Mouse (Mus musculus): ENCODE measurements around the gene Sgcd. TPM values are rescaled to one million over a fixed set of nuclear protein-coding genes. Genes with fewer than 3 reads are reported as not detected.

Sgcd gene
- polyA plus RNA-seq, 1 experiment from 2014 or later = 8.4 TPM

DNA sequence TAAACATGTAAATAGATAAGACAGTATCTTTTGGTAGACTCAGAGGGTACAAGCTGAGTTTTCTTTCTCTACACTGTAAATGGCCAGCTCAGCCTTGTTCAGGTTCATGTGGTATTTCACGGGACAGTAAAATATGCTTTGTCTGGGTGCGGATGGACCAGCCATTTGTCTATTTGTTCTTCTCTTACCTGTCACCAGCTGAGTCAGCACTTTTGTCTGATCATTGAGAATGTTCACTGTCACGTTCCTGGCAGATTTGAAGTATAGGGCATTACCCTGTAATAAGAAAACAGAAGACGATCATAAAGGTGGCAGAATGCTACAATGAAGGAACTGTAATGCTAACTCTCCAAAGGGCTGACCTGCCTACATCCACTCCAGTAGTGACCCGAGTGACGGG lies 856.4 kb downstream of the Sgcd start:
- ATAC-seq (ENCODE audit: insufficient number of reproducible peaks, low FRiP score) = no peak
- WGBS = 91% methylated on average over 6 of the region's 6 CpGs
- no peak overlapping the region for H3K9ac ChIP-seq
- no peaks in the 10 kb centered on the region for H3K27me3 ChIP-seq (replicated peaks)
- no peaks in the 10 kb centered on the region for H3K36me3 ChIP-seq
- no peak overlapping the region for H3K4me3 ChIP-seq
- no peak overlapping the region for H3K27ac ChIP-seq (ENCODE audit: poor library complexity, severe bottlenecking)
- no peaks in the 10 kb centered on the region for H3K9me3 ChIP-seq (replicated peaks)
- H3K4me1 ChIP-seq (replicated peaks) = no peaks in the 10 kb centered on the region
- no peak overlapping the region for H3K4me2 ChIP-seq

DNA sequence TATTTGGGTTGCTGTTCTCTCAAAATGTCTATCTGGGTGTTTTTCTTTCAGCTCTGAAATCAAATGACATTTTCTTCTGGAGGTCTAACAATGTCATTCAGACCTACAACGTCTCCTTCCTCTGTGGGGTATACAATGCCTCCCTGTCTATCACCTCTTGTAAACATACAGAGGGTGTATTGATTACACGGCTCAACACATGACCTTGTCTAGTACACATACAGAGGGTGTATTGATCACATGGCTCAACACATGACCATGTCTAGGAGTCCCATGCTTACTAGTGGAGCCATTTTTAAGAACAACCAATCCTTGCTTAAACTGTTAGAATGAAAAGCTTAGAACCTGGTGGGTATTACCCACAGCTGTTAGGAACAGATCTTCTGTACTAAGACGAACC lies 858.3 kb downstream of the Sgcd start:
- 71% methylated on average over 3 of the region's 3 CpGs for WGBS
- H3K27ac ChIP-seq (ENCODE audit: poor library complexity, severe bottlenecking) = no peak overlapping the region

DNA sequence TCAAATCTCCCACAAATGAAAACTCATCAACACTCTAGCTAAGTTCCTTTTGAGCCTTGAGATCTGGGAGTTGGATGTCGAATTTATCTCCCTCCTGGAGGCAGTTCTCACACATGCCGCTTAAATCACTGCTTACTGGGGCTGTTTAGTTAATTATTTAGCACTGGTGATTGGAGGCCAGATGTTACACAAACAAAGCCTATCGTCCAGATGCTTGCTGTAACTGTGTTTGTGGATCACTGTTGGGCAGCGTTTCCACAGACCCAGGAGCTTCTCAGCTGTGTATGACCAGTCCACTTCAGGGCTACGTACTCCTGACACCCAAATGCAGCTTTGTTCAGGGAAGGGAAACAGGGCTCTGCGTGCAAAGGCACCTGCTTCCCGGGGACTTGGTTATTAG lies 858.8 kb downstream of the Sgcd start:
- Histone ChIP-seq H3K4me3 (no peak overlapping the region), H3K9me3 (replicated peaks) (no peaks in the 10 kb centered on the region), H3K9ac (no peak overlapping the region), H3K4me1 (replicated peaks) (no peaks in the 10 kb centered on the region), H3K27me3 (replicated peaks) (no peaks in the 10 kb centered on the region), H3K4me2 (no peak overlapping the region), H3K27ac (ENCODE audit: poor library complexity, severe bottlenecking) (no peak overlapping the region), H3K36me3 (no peaks in the 10 kb centered on the region)
- no peak for ATAC-seq (ENCODE audit: insufficient number of reproducible peaks, low FRiP score)
- WGBS = 51% methylated on average over 7 of the region's 7 CpGs

More for the DNA sequence above, 858.3 kb downstream of the Sgcd start:
- Histone ChIP-seq H3K27me3 (replicated peaks) (no peaks in the 10 kb centered on the region), H3K4me1 (replicated peaks) (no peaks in the 10 kb centered on the region), H3K9ac (no peak overlapping the region), H3K9me3 (replicated peaks) (no peaks in the 10 kb centered on the region), H3K36me3 (no peaks in the 10 kb centered on the region), H3K4me3 (no peak overlapping the region), H3K4me2 (no peak overlapping the region)
- ATAC-seq (ENCODE audit: insufficient number of reproducible peaks, low FRiP score) = no peak

GRCm38 (mm10) chr11:47129166-47129565 lies 859.6 kb downstream of the Sgcd start:
- Histone ChIP-seq H3K27ac (ENCODE audit: poor library complexity, severe bottlenecking) (no peak overlapping the region), H3K4me1 (replicated peaks) (no peaks in the 10 kb centered on the region), H3K4me3 (no peak overlapping the region), H3K9me3 (replicated peaks) (no peaks in the 10 kb centered on the region), H3K27me3 (replicated peaks) (no peaks in the 10 kb centered on the region), H3K9ac (no peak overlapping the region), H3K4me2 (no peak overlapping the region), H3K36me3 (no peaks in the 10 kb centered on the region)
- WGBS = 79% methylated on average over 1 of the region's 1 CpGs
- ATAC-seq (ENCODE audit: insufficient number of reproducible peaks, low FRiP score) = no peak

DNA sequence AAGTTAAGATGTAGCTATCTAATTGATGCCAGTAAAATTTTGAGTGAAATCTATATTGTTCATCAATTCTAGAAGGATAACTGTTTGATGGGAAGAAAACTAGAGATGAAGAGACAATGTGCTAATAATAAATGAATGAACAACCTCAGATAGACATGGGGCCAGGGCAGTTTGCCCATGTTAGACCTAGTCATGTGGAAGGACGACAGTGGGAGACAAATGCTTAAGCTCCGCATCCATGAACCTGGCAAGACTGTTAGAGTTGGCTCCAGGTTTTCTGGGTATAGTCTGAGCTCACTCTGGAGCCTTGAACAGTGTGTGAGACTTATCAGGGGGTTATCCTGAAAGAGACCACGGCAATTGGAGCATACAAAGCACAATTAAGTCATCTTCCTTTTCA lies 860.4 kb downstream of the Sgcd start:
- H3K9ac ChIP-seq = no peak overlapping the region
- no peaks in the 10 kb centered on the region for H3K4me1 ChIP-seq (replicated peaks)
- no peaks in the 10 kb centered on the region for H3K36me3 ChIP-seq
- H3K9me3 ChIP-seq (replicated peaks) = no peaks in the 10 kb centered on the region
- ATAC-seq (ENCODE audit: insufficient number of reproducible peaks, low FRiP score) = no peak
- no peak overlapping the region for H3K4me2 ChIP-seq
- no peak overlapping the region for H3K4me3 ChIP-seq
- WGBS = 80% methylated on average over 3 of the region's 3 CpGs
- H3K27ac ChIP-seq (ENCODE audit: poor library complexity, severe bottlenecking) = no peak overlapping the region
- H3K27me3 ChIP-seq (replicated peaks) = no peaks in the 10 kb centered on the region

DNA sequence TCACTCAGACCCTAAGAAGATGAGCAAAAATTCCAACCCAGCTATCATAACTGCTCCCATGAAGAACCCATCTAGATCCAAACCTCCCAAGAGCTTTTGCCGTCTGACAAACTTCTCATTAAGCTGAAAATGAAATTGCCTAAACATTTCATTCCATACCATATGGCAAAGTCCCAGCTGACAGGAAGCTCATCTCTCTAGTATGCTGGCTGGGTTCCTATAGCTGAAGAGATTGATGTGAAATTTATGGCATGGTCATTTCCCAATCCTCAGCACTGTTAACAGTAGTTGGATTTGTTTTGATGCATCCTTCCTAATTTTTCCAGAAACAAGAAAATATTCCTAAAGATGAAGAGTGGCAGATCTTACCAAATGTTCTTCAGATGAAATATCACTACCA lies 867.9 kb downstream of the Sgcd start:
- Histone ChIP-seq H3K4me3 (no peak overlapping the region), H3K4me2 (no peak overlapping the region), H3K9me3 (replicated peaks) (no peaks in the 10 kb centered on the region), H3K36me3 (no peaks in the 10 kb centered on the region), H3K27ac (ENCODE audit: poor library complexity, severe bottlenecking) (no peak overlapping the region), H3K27me3 (replicated peaks) (no peaks in the 10 kb centered on the region), H3K9ac (no peak overlapping the region), H3K4me1 (replicated peaks) (peaks cover 4% of the 10 kb centered on the region; the same call in 1 of the 2 replicates)
- WGBS = 85% methylated on average over 1 of the region's 1 CpGs
- no peak for ATAC-seq (ENCODE audit: insufficient number of reproducible peaks, low FRiP score)

DNA sequence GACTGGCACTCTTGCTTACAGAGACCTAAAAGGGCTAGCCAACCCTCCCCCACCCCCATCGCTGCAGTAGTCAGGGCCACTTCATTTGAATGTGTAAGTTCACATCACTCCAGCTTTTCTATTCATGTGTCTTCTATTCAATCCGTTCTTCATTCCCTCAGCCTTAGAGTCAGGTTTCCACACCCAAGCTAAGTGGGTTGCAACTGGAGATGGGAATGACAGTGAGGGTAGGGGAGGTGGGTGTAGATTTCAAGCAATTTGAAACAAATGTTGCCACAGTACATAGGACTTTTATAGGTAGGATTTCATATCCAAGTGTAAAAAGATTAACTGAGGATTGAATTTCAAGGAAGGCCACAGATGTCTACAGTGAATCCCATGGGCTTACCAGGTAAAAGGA lies 870.9 kb downstream of the Sgcd start:
- Histone ChIP-seq H3K36me3 (no peaks in the 10 kb centered on the region), H3K4me3 (no peak overlapping the region), H3K9ac (no peak overlapping the region), H3K4me2 (no peak overlapping the region), H3K27ac (ENCODE audit: poor library complexity, severe bottlenecking) (no peak overlapping the region), H3K27me3 (replicated peaks) (no peaks in the 10 kb centered on the region), H3K9me3 (replicated peaks) (no peaks in the 10 kb centered on the region), H3K4me1 (replicated peaks) (peaks cover 4% of the 10 kb centered on the region; the same call in 1 of the 2 replicates)
- no peak for ATAC-seq (ENCODE audit: insufficient number of reproducible peaks, low FRiP score)
- WGBS = 43% methylated on average over 2 of the region's 2 CpGs

- Histone ChIP-seq H3K4me1 (replicated peaks) (peaks cover 9% of the 10 kb centered on the region), H3K36me3 (no peaks in the 10 kb centered on the region), H3K9ac (no peak overlapping the region), H3K4me2 (no peak overlapping the region), H3K4me3 (no peak overlapping the region), H3K27me3 (replicated peaks) (no peaks in the 10 kb centered on the region), H3K9me3 (replicated peaks) (no peaks in the 10 kb centered on the region), H3K27ac (ENCODE audit: poor library complexity, severe bottlenecking) (no peak overlapping the region)
- no peak for ATAC-seq (ENCODE audit: insufficient number of reproducible peaks, low FRiP score)
- WGBS = 86% methylated on average over 4 of the region's 4 CpGs
Observed at GRCm38 (mm10) chr11:47114366-47114765, 874.4 kb downstream of the Sgcd start.

DNA sequence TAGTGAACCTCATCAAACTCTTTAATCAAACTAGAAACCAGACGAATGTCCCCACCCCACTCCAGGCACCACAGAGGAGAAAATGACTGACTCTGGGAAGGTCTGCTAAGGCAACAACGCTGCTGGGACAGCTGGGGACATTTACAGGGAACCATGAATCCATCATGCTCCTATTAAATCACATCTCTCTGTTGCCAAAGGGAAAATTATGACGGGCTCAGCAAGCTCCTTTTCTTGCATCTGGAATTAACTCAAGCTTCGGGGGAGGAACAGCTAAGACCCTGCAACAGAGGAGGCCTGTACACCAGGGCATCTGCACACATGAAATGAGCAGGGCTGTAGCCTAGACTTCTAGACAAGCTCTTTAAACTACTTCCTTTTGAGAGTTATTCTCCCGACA lies 875.7 kb downstream of the Sgcd start:
- H3K27ac ChIP-seq (ENCODE audit: poor library complexity, severe bottlenecking) = no peak overlapping the region
- H3K9me3 ChIP-seq (replicated peaks) = no peaks in the 10 kb centered on the region
- H3K4me2 ChIP-seq = no peak overlapping the region
- no peaks in the 10 kb centered on the region for H3K36me3 ChIP-seq
- H3K4me1 ChIP-seq (replicated peaks) = peaks cover 9% of the 10 kb centered on the region
- no peak overlapping the region for H3K4me3 ChIP-seq
- no peak for ATAC-seq (ENCODE audit: insufficient number of reproducible peaks, low FRiP score)
- no peak overlapping the region for H3K9ac ChIP-seq
- no peaks in the 10 kb centered on the region for H3K27me3 ChIP-seq (replicated peaks)
- WGBS = 65% methylated on average over 5 of the region's 5 CpGs

DNA sequence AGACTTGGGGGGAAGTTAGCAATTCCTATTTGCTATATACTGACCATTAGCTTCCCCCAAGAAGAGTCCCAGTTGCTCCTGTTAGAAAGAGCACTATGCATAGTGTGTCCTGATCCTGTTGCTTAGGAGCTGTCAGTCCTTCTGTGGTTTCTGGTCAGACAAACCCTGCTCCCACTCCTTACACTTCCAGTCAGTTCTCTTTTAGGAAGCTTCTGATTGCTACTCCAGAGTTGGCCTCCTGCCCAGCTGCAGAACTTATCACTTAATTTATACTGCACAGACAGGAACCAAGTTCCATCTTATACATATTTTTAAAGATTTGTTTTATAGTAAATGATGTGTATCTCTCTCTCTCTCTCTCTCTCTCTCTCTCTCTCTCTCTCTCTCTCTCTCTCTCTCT lies 878.5 kb downstream of the Sgcd start:
- no peak overlapping the region for H3K4me3 ChIP-seq
- H3K9me3 ChIP-seq (replicated peaks) = no peaks in the 10 kb centered on the region
- no peaks in the 10 kb centered on the region for H3K27me3 ChIP-seq (replicated peaks)
- no peaks in the 10 kb centered on the region for H3K36me3 ChIP-seq
- no peak overlapping the region for H3K27ac ChIP-seq (ENCODE audit: poor library complexity, severe bottlenecking)
- no peak for ATAC-seq (ENCODE audit: insufficient number of reproducible peaks, low FRiP score)
- H3K4me2 ChIP-seq = no peak overlapping the region
- H3K4me1 ChIP-seq (replicated peaks) = peaks cover 5% of the 10 kb centered on the region
- H3K9ac ChIP-seq = no peak overlapping the region

DNA sequence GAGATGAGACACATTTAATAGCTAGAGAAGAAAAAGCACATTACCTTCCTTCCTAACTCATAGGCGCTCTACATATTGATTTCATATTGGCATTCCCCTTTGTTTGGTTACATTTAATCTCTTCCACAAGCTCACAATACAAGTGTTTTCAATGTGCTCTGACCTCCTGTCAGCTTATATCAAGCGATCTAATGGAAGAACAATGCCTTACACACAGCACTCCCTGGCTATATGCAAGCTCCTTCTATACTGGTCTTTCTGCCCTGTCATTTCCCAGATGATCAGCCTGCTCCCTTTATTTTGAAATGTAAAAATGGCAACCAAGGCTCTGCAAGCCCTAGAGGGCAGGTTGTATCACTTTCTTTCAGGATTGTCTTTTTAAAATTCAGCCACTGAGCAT lies 881.1 kb downstream of the Sgcd start:
- no peaks in the 10 kb centered on the region for H3K9me3 ChIP-seq (replicated peaks)
- no peak for ATAC-seq (ENCODE audit: insufficient number of reproducible peaks, low FRiP score)
- no peak overlapping the region for H3K4me2 ChIP-seq
- no peaks in the 10 kb centered on the region for H3K27me3 ChIP-seq (replicated peaks)
- H3K27ac ChIP-seq (ENCODE audit: poor library complexity, severe bottlenecking) = no peak overlapping the region
- 86% methylated on average over 2 of the region's 2 CpGs for WGBS
- H3K36me3 ChIP-seq = no peaks in the 10 kb centered on the region
- peaks cover 5% of the 10 kb centered on the region for H3K4me1 ChIP-seq (replicated peaks)
- no peak overlapping the region for H3K4me3 ChIP-seq
- no peak overlapping the region for H3K9ac ChIP-seq

DNA sequence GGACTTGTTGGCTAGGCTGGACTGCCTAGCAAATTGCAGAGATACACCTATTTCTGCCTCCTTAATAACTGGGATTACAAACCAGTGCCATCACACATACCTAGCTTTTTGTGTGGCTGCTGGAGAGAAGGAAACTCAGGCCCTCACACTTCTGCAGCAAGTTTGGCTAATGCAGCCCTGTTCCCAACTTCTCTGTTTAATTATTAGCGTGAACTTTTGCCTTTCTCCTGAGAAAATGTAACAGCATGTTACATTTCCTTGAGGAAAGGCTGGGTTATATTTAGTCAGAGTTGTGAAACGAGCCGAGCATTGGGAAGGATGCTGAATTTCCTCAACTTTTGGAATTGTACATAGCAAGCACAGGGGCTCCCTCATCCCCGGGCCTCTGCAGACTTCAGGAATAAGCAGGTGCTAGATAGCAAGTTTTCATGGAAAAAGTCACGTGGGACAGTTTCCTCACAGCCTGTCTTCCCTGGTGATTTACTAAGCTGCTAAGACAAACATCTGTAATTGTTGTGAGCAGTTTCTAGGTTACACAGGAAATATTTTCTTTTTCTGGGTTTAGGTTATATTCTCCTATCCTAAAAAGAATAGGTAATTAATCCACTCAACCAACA lies 895.4 kb downstream of the Sgcd start:
- Histone ChIP-seq H3K4me2 (no peak overlapping the region), H3K9me3 (replicated peaks) (no peaks in the 10 kb centered on the region), H3K36me3 (no peaks in the 10 kb centered on the region), H3K9ac (no peak overlapping the region), H3K4me3 (no peak overlapping the region), H3K27ac (ENCODE audit: poor library complexity, severe bottlenecking) (no peak overlapping the region), H3K4me1 (replicated peaks) (0 out of 2 replicates have a peak, but pooled peaks cover 3% of the 10 kb centered on the region), H3K27me3 (replicated peaks) (no peaks in the 10 kb centered on the region)
- no peak for ATAC-seq (ENCODE audit: insufficient number of reproducible peaks, low FRiP score)
- WGBS = 69% methylated on average over 5 of the region's 5 CpGs

Data from heart, embryonic 12.5 days (tissue).